Mouse (Mus musculus) embryonic facial prominence, embryonic 15.5 days (tissue): ENCODE data around the gene Ffar1. TPM values are rescaled to one million over a fixed set of nuclear protein-coding genes. Genes with fewer than 3 reads are reported as not detected.
"Not testable (repeated sequence)": the region's sequence is repeated elsewhere in the genome, so short reads cannot be mapped to it uniquely, and the experiment has no call there.

Experiments
- ATAC-seq: fragments of 200-750 bp; cut with Nextera tagmentation; 2 replicates; pipeline ENCODE4 v1.8.0; 2017; ENCODE audit warnings: low read depth, moderate TSS enrichment; ENCODE audit not compliant: insufficient number of reproducible peaks, low FRiP score, low TSS enrichment
- H3K27ac ChIP-seq: fragments of 300-500 bp; sonication (generic); replicated peaks from 2 replicates; pipeline ENCODE4 v1.5.1; 2015; ENCODE audit warnings: mild to moderate bottlenecking, inconsistent platforms
- H3K27me3 ChIP-seq: fragments of 300-500 bp; sonication (generic); 2 replicates; pipeline ENCODE4 v1.6.1; 2015; ENCODE audit warnings: inconsistent platforms
- H3K36me3 ChIP-seq: fragments of 300-500 bp; sonication (generic); 2 replicates; pipeline ENCODE4 v1.6.1; 2015; ENCODE audit warnings: mild to moderate bottlenecking, inconsistent platforms
- H3K4me1 ChIP-seq: fragments of 300-500 bp; sonication (generic); 2 replicates; pipeline ENCODE4 v1.6.1; 2015; ENCODE audit warnings: inconsistent platforms
- H3K4me2 ChIP-seq: fragments of 300-500 bp; sonication (generic); replicated peaks from 2 replicates; pipeline ENCODE4 v1.6.1; 2015; ENCODE audit warnings: mild to moderate bottlenecking, inconsistent platforms
- H3K4me3 ChIP-seq: fragments of 300-500 bp; sonication (generic); replicated peaks from 2 replicates; pipeline ENCODE4 v1.5.1; 2015; ENCODE audit warnings: mild to moderate bottlenecking, inconsistent platforms
- H3K9ac ChIP-seq: fragments of 300-500 bp; sonication (generic); 2 replicates; pipeline ENCODE4 v1.6.1; 2015; ENCODE audit warnings: inconsistent platforms
- H3K9me3 ChIP-seq: fragments of 300-500 bp; sonication (generic); replicated peaks from 2 replicates; pipeline ENCODE4 v1.6.1; 2016; ENCODE audit warnings: inconsistent platforms
- WGBS: fragments of 180-500 bp; shearing (Covaris S2); methylation state at CpG from one replicate; pipeline ENCODE4 v1.1.7; 2015; 5-methylcytosine and 5-hydroxymethylcytosine counted together
- polyA plus RNA-seq: library from polyadenylated mRNA; unstranded; fragments of >200 nt; fragmentation: Nextera tagmentation; extraction: Ambion mirVana; gene quantifications from 2 replicates; pipeline ENCODE4 v1.2.1, GENCODE M21; 2015

The Ffar1 gene
- polyA plus RNA-seq, 1 experiment from 2014 or later = not detected

DNA sequence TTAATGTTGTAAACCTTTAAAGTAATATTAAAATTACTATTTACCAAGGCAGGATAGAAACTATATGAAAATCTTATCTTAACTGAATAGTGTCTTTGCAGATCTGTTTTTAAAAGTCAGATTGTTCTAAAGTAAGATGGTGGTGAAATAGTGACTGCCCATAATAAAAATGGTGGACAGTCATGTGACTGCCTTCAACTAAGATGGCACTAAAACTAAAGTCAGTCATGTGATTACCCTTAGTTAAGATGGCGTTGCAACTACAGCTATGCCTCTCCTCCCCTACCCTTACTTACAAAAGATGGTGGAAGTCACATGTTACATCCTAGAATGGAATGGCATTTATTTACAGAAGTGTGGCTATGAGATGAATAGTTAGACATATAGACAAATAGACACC lies 9.9 kb downstream of the Ffar1 start:
- Histone ChIP-seq H3K27me3 (peaks cover 12% of the 10 kb centered on the region; the same call in 1 of the 2 replicates), H3K36me3 (no peaks in the 10 kb centered on the region), H3K27ac (no peak overlapping the region), H3K4me2 (no peak overlapping the region), H3K9ac (no peak overlapping the region), H3K4me3 (no peak overlapping the region), H3K9me3 (no peaks in the 10 kb centered on the region), H3K4me1 (no peaks in the 10 kb centered on the region)
- 84% methylated on average over 1 of the region's 1 CpGs for whole genome bisulfite sequencing
- ATAC-seq = no peak

DNA sequence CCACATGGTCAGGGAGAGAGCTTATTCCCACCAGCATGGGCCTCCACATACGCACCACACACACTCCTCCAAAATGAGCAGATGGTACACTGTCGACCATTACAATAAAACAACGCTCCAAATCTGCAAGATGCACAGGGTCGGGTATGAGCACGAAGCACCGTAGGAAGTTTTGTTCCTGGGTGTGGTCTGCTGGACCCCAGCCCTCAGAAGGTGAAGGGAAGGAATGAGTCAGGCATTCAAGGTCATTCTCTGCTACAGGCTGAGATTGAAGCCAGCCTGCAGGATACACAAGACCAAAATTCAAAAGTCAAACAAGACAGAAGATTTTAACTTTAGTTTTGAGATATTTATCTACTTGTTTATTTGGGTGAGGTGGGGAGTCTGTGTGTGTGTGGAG lies 13.4 kb downstream of the Ffar1 start:
- 78% methylated on average over 6 of the region's 6 CpGs for WGBS
- H3K27ac ChIP-seq = no peak overlapping the region
- ATAC-seq = no peak
- no peaks in the 10 kb centered on the region for H3K4me1 ChIP-seq
- no peaks in the 10 kb centered on the region for H3K9me3 ChIP-seq
- H3K4me2 ChIP-seq = no peak overlapping the region
- H3K9ac ChIP-seq = no peak overlapping the region
- no peaks in the 10 kb centered on the region for H3K27me3 ChIP-seq
- H3K36me3 ChIP-seq = no peaks in the 10 kb centered on the region
- H3K4me3 ChIP-seq = no peak overlapping the region

DNA sequence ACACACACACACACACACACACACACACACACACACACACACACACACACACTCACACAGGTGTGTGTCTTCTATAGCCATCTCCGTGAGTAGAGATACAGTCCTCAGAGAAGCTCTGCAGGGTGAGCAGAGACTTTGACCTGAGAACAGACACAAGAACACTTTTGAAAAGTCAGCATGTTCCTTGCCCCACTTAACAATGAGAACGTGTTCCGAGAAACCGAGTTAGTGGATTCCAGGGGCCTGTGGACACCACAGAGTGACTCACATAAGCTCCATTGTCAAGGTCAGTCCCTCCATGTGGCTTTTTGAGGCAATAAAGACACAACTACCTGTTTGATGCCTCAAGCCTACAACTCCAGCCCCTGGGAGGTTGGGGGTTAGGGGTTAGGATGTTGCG lies 14.0 kb downstream of the Ffar1 start:
- no peak overlapping the region for H3K9ac ChIP-seq
- no peak overlapping the region for H3K4me3 ChIP-seq
- no peaks in the 10 kb centered on the region for H3K27me3 ChIP-seq
- H3K36me3 ChIP-seq = no peaks in the 10 kb centered on the region
- H3K4me1 ChIP-seq = no peaks in the 10 kb centered on the region
- 75% methylated on average over 5 of the region's 5 CpGs for WGBS
- no peak overlapping the region for H3K4me2 ChIP-seq
- no peak for ATAC-seq
- H3K9me3 ChIP-seq = no peaks in the 10 kb centered on the region
- no peak overlapping the region for H3K27ac ChIP-seq

DNA sequence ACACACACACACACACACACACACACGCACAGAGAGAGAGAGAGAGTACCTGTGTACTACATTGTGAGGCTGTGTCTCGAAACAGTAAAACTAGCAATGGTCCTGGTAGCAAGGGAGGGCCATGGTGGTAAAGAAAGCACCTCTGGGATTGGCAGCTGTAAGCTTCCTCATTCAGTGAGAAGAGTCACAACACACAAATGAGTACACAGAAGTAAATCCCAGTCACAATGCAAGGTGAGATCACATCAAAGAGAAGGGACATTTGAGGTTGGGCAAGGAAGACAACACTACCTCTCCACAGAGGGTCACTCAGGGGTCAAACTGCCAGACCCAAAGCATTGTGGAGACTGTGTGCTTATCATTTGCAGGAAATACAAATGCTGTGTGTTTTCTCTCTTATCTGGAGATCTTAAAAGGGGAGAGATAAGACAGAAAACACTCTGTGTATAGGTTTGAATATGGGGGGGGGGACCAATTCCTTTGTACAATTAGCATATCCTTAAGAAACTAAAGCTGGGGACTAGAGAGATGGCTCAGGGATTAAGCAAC lies 14.8 kb downstream of the Ffar1 start:
- H3K9ac ChIP-seq = no peak overlapping the region
- no peaks in the 10 kb centered on the region for H3K27me3 ChIP-seq
- H3K36me3 ChIP-seq = no peaks in the 10 kb centered on the region
- 70% methylated on average over 2 of the region's 2 CpGs for whole genome bisulfite sequencing
- no peak for ATAC-seq
- no peak overlapping the region for H3K4me3 ChIP-seq
- no peaks in the 10 kb centered on the region for H3K4me1 ChIP-seq
- no peak overlapping the region for H3K4me2 ChIP-seq
- H3K27ac ChIP-seq = no peak overlapping the region
- no peaks in the 10 kb centered on the region for H3K9me3 ChIP-seq

DNA sequence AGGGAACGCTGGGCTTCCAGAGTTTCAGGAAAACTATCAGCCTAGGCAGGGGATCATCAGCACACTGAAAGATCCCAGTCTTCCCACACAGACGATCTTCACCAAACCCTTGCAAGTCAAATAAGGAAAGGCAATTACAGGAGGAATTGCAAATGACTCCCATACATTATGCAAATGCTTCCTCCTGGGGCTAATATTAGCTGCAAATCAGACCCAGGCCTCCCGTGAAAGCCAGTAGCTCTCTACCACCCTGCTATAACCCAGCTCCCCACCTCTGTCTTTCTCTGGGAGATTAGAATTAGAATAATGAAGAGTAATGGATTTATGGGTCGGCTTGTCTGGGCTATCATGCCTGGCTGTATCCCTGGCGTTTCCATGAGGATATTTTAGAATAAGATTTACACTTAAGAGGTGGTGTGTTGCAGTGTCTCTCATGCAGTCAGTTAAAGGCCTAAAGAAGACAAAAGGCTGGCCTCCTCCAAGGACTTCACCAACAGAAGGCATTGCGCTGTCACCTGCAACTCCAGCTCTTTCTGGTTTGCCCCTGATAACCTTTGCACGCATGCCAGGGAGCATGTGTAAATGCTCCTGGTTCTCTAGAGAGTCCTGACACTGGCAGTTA lies 16.6 kb downstream of the Ffar1 start:
- H3K4me1 ChIP-seq = no peaks in the 10 kb centered on the region
- 37% methylated on average over 7 of the region's 7 CpGs for WGBS
- no peak overlapping the region for H3K4me2 ChIP-seq

DNA sequence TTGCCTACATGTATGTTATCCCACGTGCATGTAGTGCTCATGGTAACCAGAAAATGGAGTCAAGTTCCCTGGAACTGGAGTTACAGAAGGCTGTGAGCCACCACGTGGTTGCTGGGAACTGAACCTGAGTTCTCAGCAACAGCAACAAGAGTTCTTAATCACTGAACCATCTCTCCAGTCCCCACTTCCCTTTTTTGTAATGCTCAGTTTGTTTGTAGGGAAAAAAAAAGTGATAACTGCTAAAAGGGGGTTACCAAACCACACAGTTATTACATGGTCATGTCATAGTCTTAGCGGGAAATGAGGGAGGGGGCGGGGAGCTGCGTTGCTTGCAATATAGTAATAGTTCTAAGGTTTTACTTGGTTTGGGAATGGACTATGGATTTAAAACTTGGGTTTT lies 19.3 kb downstream of the Ffar1 start:
- WGBS = 76% methylated on average over 5 of the region's 5 CpGs
- no peak overlapping the region for H3K9ac ChIP-seq
- H3K4me1 ChIP-seq = no peaks in the 10 kb centered on the region
- H3K9me3 ChIP-seq = no peaks in the 10 kb centered on the region
- no peak overlapping the region for H3K4me3 ChIP-seq
- ATAC-seq = no peak
- H3K4me2 ChIP-seq = no peak overlapping the region
- no peak overlapping the region for H3K27ac ChIP-seq
- no peaks in the 10 kb centered on the region for H3K36me3 ChIP-seq
- H3K27me3 ChIP-seq = no peaks in the 10 kb centered on the region

More for the DNA sequence above, 16.6 kb downstream of the Ffar1 start:
- ATAC-seq = no peak
- Histone ChIP-seq H3K27me3 (no peaks in the 10 kb centered on the region), H3K4me3 (no peak overlapping the region), H3K27ac (no peak overlapping the region), H3K36me3 (no peaks in the 10 kb centered on the region), H3K9me3 (no peaks in the 10 kb centered on the region), H3K9ac (no peak overlapping the region)

DNA sequence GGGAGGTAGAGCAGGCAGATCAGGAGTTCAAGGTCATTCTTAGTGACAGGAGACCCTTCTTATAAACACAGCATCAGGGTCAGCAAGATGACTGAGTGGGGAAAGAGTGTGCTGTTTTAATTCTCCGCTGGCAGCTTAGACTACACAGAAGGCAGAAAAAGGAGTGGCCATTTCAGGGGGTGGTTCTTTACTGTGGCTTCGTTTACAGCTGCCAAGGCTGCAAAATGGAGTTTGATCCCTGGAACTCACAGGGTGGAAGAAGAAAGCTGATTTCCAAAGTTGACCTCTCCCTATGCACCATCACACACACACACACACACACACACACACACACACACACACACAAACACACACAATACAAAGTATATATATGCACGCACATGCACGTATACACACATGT lies 20.0 kb downstream of the Ffar1 start:
- WGBS = 77% methylated on average over 4 of the region's 4 CpGs
- no peak overlapping the region for H3K27ac ChIP-seq
- H3K9me3 ChIP-seq = no peaks in the 10 kb centered on the region
- H3K4me1 ChIP-seq = no peaks in the 10 kb centered on the region
- H3K9ac ChIP-seq = no peak overlapping the region
- no peak for ATAC-seq
- no peak overlapping the region for H3K4me3 ChIP-seq
- H3K27me3 ChIP-seq = no peaks in the 10 kb centered on the region
- H3K36me3 ChIP-seq = no peaks in the 10 kb centered on the region
- H3K4me2 ChIP-seq = no peak overlapping the region

DNA sequence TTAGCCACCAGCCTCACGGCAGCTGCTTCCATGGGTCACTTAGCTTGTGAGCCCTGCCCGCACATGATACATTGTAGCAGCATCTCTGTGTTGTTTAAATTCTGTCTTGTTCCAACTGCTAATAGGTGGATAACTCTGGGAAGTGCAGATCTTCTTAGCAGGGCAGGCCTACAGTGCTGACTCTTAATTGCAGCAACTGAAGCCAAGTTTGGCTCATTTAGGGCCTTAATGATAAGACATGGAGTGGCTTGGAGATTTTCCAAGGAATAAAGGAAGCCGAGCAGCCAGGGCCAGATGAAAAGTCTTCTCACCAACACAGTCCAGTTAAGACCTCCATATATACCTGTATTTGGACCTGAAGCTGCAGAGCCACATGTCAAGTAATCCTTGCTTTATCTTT lies 21.1 kb downstream of the Ffar1 start:
- no peaks in the 10 kb centered on the region for H3K36me3 ChIP-seq
- no peaks in the 10 kb centered on the region for H3K9me3 ChIP-seq
- H3K4me1 ChIP-seq = no peaks in the 10 kb centered on the region
- no peak overlapping the region for H3K9ac ChIP-seq
- no peak overlapping the region for H3K4me2 ChIP-seq
- H3K4me3 ChIP-seq = no peak overlapping the region
- WGBS = 73% methylated on average over 3 of the region's 3 CpGs
- H3K27ac ChIP-seq = no peak overlapping the region
- no peak for ATAC-seq
- H3K27me3 ChIP-seq = no peaks in the 10 kb centered on the region

DNA sequence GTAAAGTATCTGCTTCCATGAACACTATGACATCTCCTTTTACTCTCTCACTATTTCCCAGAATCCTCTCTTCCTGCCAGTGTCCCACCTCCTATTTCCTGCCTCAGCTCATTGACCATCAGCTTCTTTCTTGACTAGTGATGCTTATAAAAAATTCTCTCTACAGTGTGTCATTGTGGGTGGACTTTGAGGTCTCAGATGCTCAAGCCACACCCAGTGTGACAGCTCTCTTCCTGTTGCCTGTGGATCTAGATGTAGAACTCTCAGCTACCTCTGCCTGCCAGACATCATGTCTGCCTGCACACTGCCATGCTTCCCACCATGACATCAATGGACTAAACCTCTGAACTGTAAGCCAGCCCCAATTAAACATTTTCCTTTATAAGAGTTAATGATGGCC lies 24.1 kb downstream of the Ffar1 start:
- H3K27ac ChIP-seq = no peak overlapping the region
- no peak overlapping the region for H3K4me2 ChIP-seq
- H3K9ac ChIP-seq = no peak overlapping the region
- H3K9me3 ChIP-seq = no peaks in the 10 kb centered on the region
- ATAC-seq = no peak
- H3K27me3 ChIP-seq = no peaks in the 10 kb centered on the region
- H3K4me1 ChIP-seq = no peaks in the 10 kb centered on the region
- no peak overlapping the region for H3K4me3 ChIP-seq
- no peaks in the 10 kb centered on the region for H3K36me3 ChIP-seq

DNA sequence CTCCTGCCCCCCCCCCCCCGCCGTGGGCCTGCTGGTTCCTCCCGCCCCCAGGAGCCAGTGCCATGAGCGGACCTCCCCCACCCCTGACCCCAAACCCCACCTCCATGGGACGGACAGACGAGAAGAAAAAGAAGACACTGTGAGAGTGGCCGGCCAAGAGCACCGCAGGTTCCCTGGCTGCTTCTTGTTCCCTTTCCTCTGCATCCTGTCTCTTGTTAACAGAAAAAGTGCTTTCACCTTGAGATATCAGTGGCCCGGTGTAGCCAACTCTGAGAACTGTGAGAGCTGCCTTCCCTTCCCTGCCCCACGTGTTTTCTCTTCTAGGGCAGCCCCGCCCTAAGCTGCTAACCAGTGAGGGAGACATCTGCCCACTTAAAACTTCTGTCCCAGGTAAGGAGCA lies 28.7 kb downstream of the Ffar1 start:
- H3K4me3 ChIP-seq, H3K36me3 ChIP-seq, ATAC-seq, H3K9ac ChIP-seq, H3K4me2 ChIP-seq, H3K27ac ChIP-seq, H3K27me3 ChIP-seq, H3K9me3 ChIP-seq, H3K4me1 ChIP-seq: not testable (repeated sequence)
- WGBS = 35% methylated on average over 6 of the region's 11 CpGs

DNA sequence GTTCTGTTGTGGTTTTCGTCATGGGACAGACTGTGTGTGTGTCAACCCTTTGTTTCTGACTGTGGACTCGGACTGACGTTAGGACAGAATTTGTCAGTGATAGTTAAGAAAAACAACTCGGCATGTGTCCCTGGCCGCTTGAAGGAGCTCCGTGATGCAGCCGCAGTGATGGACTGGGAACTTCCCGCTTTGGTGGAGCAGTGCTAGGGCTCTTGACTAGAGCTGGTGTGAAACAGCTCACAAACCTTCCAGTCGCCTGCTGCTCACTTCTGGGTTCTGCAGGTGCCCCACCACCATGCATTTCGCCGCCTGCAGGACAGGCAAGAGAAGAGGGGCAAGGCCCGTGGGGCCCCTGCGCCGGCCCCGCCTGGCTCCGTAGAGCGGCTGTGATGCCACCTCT lies 29.1 kb downstream of the Ffar1 start:
- H3K9ac ChIP-seq = no peak overlapping the region
- no peak overlapping the region for H3K4me3 ChIP-seq
- no peaks in the 10 kb centered on the region for H3K36me3 ChIP-seq
- no peaks in the 10 kb centered on the region for H3K9me3 ChIP-seq
- H3K27ac ChIP-seq = no peak overlapping the region
- H3K4me2 ChIP-seq = no peak overlapping the region
- H3K27me3 ChIP-seq = no peaks in the 10 kb centered on the region
- 83% methylated on average over 16 of the region's 17 CpGs for WGBS
- no peaks in the 10 kb centered on the region for H3K4me1 ChIP-seq
- ATAC-seq = no peak

DNA sequence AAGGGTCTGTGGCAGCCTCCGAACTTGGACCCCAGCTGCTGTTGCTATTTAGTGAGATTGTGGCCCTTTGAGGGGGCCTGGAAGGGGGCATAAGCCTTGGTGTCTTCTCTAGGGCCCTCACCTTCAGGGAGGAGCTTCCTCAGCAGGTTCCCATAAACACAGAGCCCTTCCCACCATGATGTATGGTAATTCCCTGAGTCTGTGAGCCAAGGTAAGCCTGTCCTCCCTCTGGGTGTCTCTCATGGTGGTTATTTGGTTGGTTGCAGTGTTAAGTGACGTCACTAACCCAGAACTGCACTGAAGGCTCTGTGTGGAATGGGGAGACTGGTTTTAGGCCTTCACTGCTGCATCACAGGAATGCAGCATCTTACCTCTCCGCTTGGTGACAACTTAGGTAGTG lies 31.9 kb downstream of the Ffar1 start:
- no peaks in the 10 kb centered on the region for H3K9me3 ChIP-seq
- 64% methylated on average over 3 of the region's 3 CpGs for WGBS

More for the DNA sequence above, 31.9 kb downstream of the Ffar1 start:
- Histone ChIP-seq H3K27ac (no peak overlapping the region), H3K4me2 (no peak overlapping the region), H3K27me3 (no peaks in the 10 kb centered on the region), H3K36me3 (no peaks in the 10 kb centered on the region), H3K9ac (no peak overlapping the region), H3K4me3 (no peak overlapping the region), H3K4me1 (no peaks in the 10 kb centered on the region)
- no peak for ATAC-seq
